Mouse (Mus musculus): ENCODE results near the gene Gpr158. TPM values are rescaled to one million over a fixed set of nuclear protein-coding genes. Genes with fewer than 3 reads are reported as not detected.

Gpr158 gene
- total and polyA plus RNA-seq, 2 experiments from 2014 or later, result 0.03 TPM; not detected in 1

- no peaks in the 10 kb centered on the region for H3K4me1 ChIP-seq (ENCODE audit: control insufficient read depth, insufficient read depth)
- no peak overlapping the region for H3K4me3 ChIP-seq (ENCODE audit: low read depth, low read length)
- TF ChIP-seq CTCF (IDR thresholded peaks at IDR 0.05; ENCODE audit: low read depth), result no peak
- TF ChIP-seq EP300 (IDR thresholded peaks at IDR 0.05; ENCODE audit: low read depth), result no peak
- ATAC-seq (ENCODE audit: insufficient read depth, low read depth), result no peak
- H3K9me3 ChIP-seq (replicated peaks; ENCODE audit: control insufficient read depth, low read length), result no peaks in the 10 kb centered on the region
- no peak overlapping the region for H3K27ac ChIP-seq (ENCODE audit: low read depth)
- DNase-seq (ENCODE audit: low spot score), result no peak
- H3K36me3 ChIP-seq (replicated peaks; ENCODE audit: control insufficient read depth, insufficient read depth, low read length), result no peaks in the 10 kb centered on the region
- no peaks in the 10 kb centered on the region for H3K27me3 ChIP-seq (ENCODE audit: control insufficient read depth, insufficient read depth, low read length)
- H3K9ac ChIP-seq (replicated peaks; ENCODE audit: low read depth, low read length), result no peak overlapping the region
- 71% methylated on average over 3 of the region's 3 CpGs for WGBS
- H3K4me2 ChIP-seq (ENCODE audit: low read depth, low read length), result no peak overlapping the region
Observed at GRCm38 (mm10) chr2:21496881-21497280, 129.5 kb downstream of the Gpr158 start.

GRCm38 (mm10) chr2:21497965-21498364, 130.6 kb downstream of the Gpr158 start:
- Histone ChIP-seq H3K27me3 (ENCODE audit: control insufficient read depth, insufficient read depth, low read length) (no peaks in the 10 kb centered on the region), H3K4me1 (ENCODE audit: control insufficient read depth, insufficient read depth) (no peaks in the 10 kb centered on the region), H3K4me3 (ENCODE audit: low read depth, low read length) (no peak overlapping the region), H3K9me3 (replicated peaks; ENCODE audit: control insufficient read depth, low read length) (no peaks in the 10 kb centered on the region), H3K36me3 (replicated peaks; ENCODE audit: control insufficient read depth, insufficient read depth, low read length) (no peaks in the 10 kb centered on the region), H3K27ac (ENCODE audit: low read depth) (no peak overlapping the region), H3K4me2 (ENCODE audit: low read depth, low read length) (no peak overlapping the region), H3K9ac (replicated peaks; ENCODE audit: low read depth, low read length) (no peak overlapping the region)
- no peak for DNase-seq (ENCODE audit: low spot score)
- 17% methylated on average over 1 of the region's 1 CpGs for WGBS
- no peak for ATAC-seq (ENCODE audit: insufficient read depth, low read depth)
- TF ChIP-seq EP300 (IDR thresholded peaks at IDR 0.05; ENCODE audit: low read depth) (no peak), CTCF (IDR thresholded peaks at IDR 0.05; ENCODE audit: low read depth) (no peak)

GRCm38 (mm10) chr2:21499399-21499798, 132.1 kb downstream of the Gpr158 start:
- Histone ChIP-seq H3K4me1 (ENCODE audit: control insufficient read depth, insufficient read depth) (no peaks in the 10 kb centered on the region), H3K27me3 (ENCODE audit: control insufficient read depth, insufficient read depth, low read length) (no peaks in the 10 kb centered on the region), H3K9ac (replicated peaks; ENCODE audit: low read depth, low read length) (no peak overlapping the region), H3K9me3 (replicated peaks; ENCODE audit: control insufficient read depth, low read length) (no peaks in the 10 kb centered on the region), H3K4me2 (ENCODE audit: low read depth, low read length) (no peak overlapping the region), H3K27ac (ENCODE audit: low read depth) (no peak overlapping the region), H3K4me3 (ENCODE audit: low read depth, low read length) (no peak overlapping the region), H3K36me3 (replicated peaks; ENCODE audit: control insufficient read depth, insufficient read depth, low read length) (no peaks in the 10 kb centered on the region)
- TF ChIP-seq CTCF (IDR thresholded peaks at IDR 0.05; ENCODE audit: low read depth) (no peak), EP300 (IDR thresholded peaks at IDR 0.05; ENCODE audit: low read depth) (no peak)
- ATAC-seq (ENCODE audit: insufficient read depth, low read depth) (no peak), DNase-seq (ENCODE audit: low spot score) (no peak)
- WGBS, result 78% methylated on average over 2 of the region's 2 CpGs

GRCm38 (mm10) chr2:21507449-21507848, 140.1 kb downstream of the Gpr158 start:
- ATAC-seq (ENCODE audit: insufficient read depth, low read depth), result no peak
- Histone ChIP-seq H3K27ac (ENCODE audit: low read depth) (no peak overlapping the region), H3K4me1 (ENCODE audit: control insufficient read depth, insufficient read depth) (no peaks in the 10 kb centered on the region), H3K36me3 (replicated peaks; ENCODE audit: control insufficient read depth, insufficient read depth, low read length) (no peaks in the 10 kb centered on the region), H3K4me3 (ENCODE audit: low read depth, low read length) (no peak overlapping the region), H3K9ac (replicated peaks; ENCODE audit: low read depth, low read length) (no peak overlapping the region), H3K27me3 (ENCODE audit: control insufficient read depth, insufficient read depth, low read length) (no peaks in the 10 kb centered on the region), H3K4me2 (ENCODE audit: low read depth, low read length) (no peak overlapping the region), H3K9me3 (replicated peaks; ENCODE audit: control insufficient read depth, low read length) (no peaks in the 10 kb centered on the region)
- no peak for DNase-seq (ENCODE audit: low spot score)
- whole genome bisulfite sequencing, result 62% methylated on average over 1 of the region's 1 CpGs
- no peak for TF ChIP-seq CTCF (IDR thresholded peaks at IDR 0.05; ENCODE audit: low read depth)
- TF ChIP-seq EP300 (IDR thresholded peaks at IDR 0.05; ENCODE audit: low read depth), result no peak

DNA sequence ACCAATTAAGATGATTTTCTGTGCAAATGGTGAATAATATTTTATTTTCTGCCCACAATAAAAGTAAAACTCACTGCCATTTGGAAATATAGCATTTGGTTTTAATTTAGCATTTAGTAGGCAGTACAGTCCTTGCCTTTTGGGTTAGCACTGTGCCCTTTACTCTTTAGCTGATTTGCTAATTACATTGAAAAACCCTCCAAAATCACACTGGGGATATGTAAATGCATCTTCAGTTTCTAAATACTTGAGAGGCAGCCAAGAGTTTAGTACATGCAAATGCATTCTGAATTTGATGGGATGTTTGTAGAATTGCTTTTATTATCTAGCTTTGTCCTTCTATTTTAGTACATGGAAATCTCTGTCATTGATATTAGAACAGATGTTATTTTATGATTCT, 163.4 kb downstream of the Gpr158 start:
- Histone ChIP-seq H3K4me1 (ENCODE audit: control insufficient read depth, insufficient read depth) (no peaks in the 10 kb centered on the region), H3K27ac (ENCODE audit: low read depth) (no peak overlapping the region), H3K4me2 (ENCODE audit: low read depth, low read length) (no peak overlapping the region), H3K36me3 (replicated peaks; ENCODE audit: control insufficient read depth, insufficient read depth, low read length) (no peaks in the 10 kb centered on the region), H3K9ac (replicated peaks; ENCODE audit: low read depth, low read length) (no peak overlapping the region), H3K4me3 (ENCODE audit: low read depth, low read length) (no peak overlapping the region), H3K9me3 (replicated peaks; ENCODE audit: control insufficient read depth, low read length) (no peaks in the 10 kb centered on the region), H3K27me3 (ENCODE audit: control insufficient read depth, insufficient read depth, low read length) (no peaks in the 10 kb centered on the region)
- no peak for DNase-seq (ENCODE audit: low spot score)
- ATAC-seq (ENCODE audit: insufficient read depth, low read depth), result no peak
- TF ChIP-seq EP300 (IDR thresholded peaks at IDR 0.05; ENCODE audit: low read depth) (no peak), CTCF (IDR thresholded peaks at IDR 0.05; ENCODE audit: low read depth) (no peak)

DNA sequence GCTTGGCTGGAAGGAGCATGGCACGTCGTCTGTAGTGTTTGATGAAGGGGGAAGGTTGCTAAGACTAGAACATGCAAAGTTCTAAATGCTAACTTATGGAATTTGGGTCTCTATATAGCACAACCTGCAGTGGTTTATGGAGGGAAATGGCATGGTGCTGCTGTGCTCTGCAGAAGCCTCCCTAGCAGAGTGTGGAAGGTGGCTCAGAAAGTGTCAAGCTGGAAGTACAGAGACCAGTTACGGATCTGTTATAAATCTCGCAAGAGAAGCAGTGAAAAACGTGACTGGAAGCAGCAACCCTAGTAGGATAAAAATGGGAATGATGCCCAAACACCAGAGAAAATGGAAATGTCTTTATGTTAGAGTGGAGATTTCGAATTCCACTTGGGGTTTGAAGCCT, 251.8 kb downstream of the Gpr158 start:
- WGBS, result 55% methylated on average over 6 of the region's 6 CpGs
- no peak overlapping the region for H3K27ac ChIP-seq (ENCODE audit: low read depth)
- H3K36me3 ChIP-seq (replicated peaks; ENCODE audit: control insufficient read depth, insufficient read depth, low read length), result no peaks in the 10 kb centered on the region
- no peaks in the 10 kb centered on the region for H3K4me1 ChIP-seq (ENCODE audit: control insufficient read depth, insufficient read depth)
- H3K9me3 ChIP-seq (replicated peaks; ENCODE audit: control insufficient read depth, low read length), result no peaks in the 10 kb centered on the region
- H3K4me3 ChIP-seq (ENCODE audit: low read depth, low read length), result no peak overlapping the region
- no peak overlapping the region for H3K9ac ChIP-seq (replicated peaks; ENCODE audit: low read depth, low read length)
- H3K4me2 ChIP-seq (ENCODE audit: low read depth, low read length), result no peak overlapping the region
- ATAC-seq (ENCODE audit: insufficient read depth, low read depth) (no peak), DNase-seq (ENCODE audit: low spot score) (no peak)
- TF ChIP-seq CTCF (IDR thresholded peaks at IDR 0.05; ENCODE audit: low read depth) (no peak), EP300 (IDR thresholded peaks at IDR 0.05; ENCODE audit: low read depth) (no peak)
- H3K27me3 ChIP-seq (ENCODE audit: control insufficient read depth, insufficient read depth, low read length), result no peaks in the 10 kb centered on the region

Data from heart, postnatal 0 days (tissue).